Mouse (Mus musculus) fat pad, adult 2 months (tissue): ENCODE measurements at regions not wholly inside any gene's neighbourhood (a gene's known extent, or its start where the extent isn't known, plus 50 kb on each side); places are given as distances from the start of the nearest gene placed in this dataset.
"Not testable (repeated sequence)": the region's sequence is repeated elsewhere in the genome, so short reads cannot be mapped to it uniquely, and the experiment has no call there.

Experiments used
- DNase-seq: peaks from one replicate; pipeline ENCODE4 v3.0.0-alpha.2; 2011; ENCODE audit warnings: low read depth, low spot score; ENCODE audit errors: extremely low read depth

DNA sequence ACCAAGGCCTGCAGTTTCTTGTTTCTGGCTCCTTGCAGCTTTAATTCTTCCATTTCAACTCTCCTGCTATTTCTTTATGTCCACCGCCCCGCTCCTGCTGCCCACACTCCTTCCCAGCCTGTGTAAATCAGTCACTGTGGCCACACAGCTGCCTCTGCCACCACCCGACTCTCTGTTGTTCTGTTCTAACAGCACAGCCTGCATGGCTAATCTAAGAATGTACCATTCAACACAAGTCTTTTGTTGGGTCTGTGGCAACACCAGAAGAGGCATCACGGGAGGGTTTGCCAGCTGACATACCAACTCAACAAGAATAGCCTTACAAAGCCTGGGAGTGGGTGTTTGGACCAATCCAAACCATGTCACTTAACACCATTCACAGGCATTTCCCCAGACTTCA is 264.9 kb upstream of the Pum3 start:
- DNase-seq = peak; percentile 13

- DNase-seq = no peak
Measured at GRCm38 (mm10) chr19:27693706-27694105, 264.1 kb upstream of the Pum3 start.

- no peak for DNase-seq
Measured at GRCm38 (mm10) chr19:27692944-27693343, 263.3 kb upstream of the Pum3 start.

GRCm38 (mm10) chr19:27683426-27683825 is 253.8 kb upstream of the Pum3 start:
- DNase-seq = no peak

DNA sequence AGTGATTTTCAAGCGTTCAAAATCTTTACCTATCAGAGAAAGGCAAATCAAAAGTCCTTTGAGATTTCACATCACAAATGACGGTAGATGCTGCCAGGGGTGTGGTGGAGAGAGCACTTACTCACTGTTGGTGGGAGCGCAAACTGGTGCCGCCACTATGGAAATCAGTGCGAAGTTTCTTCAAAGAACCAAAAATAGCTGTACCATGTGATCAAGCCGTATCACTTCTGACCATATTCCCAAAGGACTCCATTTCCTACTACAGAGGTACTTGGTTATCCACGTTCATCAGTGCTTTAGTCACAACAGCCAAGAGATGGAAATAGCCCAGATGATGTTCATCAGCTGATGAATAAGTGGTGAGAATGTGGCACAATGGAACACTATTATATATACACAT is 249.8 kb upstream of the Pum3 start:
- DNase-seq = no peak

- DNase-seq = no peak
Measured at GRCm38 (mm10) chr19:27672679-27673190, 243.1 kb upstream of the Pum3 start.

DNA sequence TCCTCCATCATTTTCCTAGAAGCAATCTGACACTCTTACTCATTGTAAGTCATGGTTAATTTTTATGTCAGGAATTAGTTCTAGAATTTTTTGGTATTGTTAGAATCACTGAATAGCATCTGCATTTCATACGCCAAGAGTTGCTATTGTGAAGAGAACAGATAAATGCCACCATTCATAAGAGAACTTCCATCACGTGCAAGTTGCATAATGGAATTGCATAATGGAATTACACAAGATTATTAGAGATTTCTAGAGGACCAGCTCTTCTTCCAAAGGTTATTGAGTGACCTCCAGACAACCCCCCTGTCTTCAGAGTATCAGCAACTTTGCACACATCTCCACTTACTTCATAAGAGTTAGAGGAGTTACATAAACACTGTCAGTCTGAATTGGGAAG is 233.7 kb upstream of the Pum3 start:
- peak; percentile 1 for DNase-seq

DNA sequence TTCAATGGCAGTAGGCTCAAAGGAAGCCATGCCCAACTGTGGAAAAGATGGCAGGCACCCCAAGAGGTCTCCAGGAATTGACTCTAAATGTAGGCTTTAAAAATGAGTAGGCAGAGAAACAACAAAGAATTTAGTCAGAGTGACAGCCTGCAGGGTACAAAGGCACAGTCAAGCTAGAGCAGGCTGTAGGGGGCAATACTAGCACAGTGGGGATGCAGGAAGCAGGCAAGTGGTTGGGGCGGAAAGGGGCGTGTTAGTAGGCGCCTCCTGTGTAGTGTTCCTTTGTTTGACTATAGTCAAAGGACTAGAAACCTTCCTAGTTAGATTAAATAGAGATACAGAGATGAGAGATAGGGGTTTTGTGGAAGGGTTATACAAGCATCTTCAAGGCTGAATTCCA is 211.4 kb upstream of the Pum3 start:
- DNase-seq = no peak

- no peak for DNase-seq
Measured at GRCm38 (mm10) chr19:27633105-27633504, 203.5 kb upstream of the Pum3 start.

GRCm38 (mm10) chr19:27627626-27628025 is 198.0 kb upstream of the Pum3 start:
- DNase-seq = no peak

DNA sequence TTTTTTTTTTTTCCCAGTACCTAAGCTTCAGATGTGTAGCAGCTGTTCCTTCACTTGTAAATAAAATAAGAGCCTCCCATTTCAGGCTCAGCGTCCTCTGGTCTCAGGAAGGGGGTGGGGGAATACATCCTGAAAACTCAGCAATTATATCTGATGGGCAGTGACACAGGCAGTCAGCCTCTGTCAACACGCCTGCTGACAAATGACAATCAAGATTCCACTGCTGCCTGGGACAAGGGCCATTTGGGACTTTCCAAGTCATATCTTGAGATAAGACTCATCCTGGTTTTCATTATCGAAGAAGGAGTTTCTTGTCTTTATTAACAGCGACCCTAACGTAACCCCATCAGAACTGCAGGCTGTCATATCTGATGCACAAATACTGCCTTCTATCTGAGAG is 187.9 kb upstream of the Pum3 start:
- no peak for DNase-seq

DNA sequence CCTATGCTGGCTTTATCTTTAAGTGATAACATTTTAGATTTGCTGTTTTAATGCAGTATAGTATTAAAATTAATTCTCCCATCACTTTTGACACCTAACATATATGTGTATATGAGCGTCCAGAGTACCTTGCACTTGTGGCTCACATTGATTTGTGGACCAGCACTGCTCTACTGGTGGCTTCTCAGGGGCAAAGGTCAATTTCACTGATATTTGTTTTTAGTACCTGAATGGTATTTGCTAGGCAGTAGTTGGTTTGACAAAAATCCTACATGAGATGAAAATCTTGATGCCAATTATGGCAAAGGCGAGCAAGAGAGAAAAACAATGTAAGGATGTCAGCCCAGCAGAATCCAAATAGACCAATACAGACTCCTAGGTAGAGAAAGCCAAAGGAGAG is 177.3 kb upstream of the Pum3 start:
- no peak for DNase-seq

GRCm38 (mm10) chr19:27603296-27603695 is 173.7 kb upstream of the Pum3 start:
- DNase-seq = no peak

- DNase-seq = no peak
Measured at GRCm38 (mm10) chr19:27601551-27601950, 171.9 kb upstream of the Pum3 start.

DNA sequence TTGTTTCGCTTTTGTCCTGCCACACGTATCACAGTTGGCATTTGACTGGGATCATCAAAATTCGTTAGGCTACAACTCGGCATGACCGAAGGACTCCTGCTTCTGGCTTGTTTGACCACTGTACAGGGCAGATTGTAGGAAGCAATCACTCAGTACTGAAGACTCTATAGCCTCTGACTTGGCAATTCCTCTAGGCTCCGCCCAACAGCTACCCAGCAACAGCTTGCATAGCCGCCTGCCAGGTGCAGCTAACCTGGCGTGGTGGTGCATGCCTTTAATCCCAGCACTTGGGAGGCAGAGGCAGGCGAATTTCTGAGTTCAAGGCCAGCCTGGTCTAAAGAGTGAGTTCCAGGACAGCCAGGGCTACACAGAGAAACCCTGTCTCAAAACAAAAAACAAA is 170.8 kb upstream of the Pum3 start:
- DNase-seq = not testable (repeated sequence)

GRCm38 (mm10) chr19:27599639-27600308 is 170.1 kb upstream of the Pum3 start:
- no peak for DNase-seq

DNA sequence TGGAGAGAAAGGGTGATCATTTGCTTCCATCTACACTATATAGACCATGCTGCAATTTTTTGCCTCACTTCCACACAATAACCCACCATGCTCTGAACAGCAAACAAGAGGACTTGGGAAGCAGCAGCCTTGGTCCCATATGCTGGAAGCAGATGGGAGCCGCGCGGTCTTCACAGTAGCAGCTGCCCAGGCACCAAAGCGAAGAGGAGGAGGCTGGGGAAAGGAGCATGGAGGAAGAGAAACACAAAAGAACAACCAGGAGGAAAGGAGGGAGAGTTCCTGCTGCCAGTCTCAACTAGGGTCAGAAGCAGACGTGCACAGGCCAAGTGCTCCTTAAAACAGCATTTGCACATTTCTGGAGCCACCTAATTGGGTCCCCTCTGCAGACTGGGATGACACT is 168.7 kb upstream of the Pum3 start:
- DNase-seq = no peak

GRCm38 (mm10) chr19:27585566-27585965 is 155.9 kb upstream of the Pum3 start:
- DNase-seq = no peak

DNA sequence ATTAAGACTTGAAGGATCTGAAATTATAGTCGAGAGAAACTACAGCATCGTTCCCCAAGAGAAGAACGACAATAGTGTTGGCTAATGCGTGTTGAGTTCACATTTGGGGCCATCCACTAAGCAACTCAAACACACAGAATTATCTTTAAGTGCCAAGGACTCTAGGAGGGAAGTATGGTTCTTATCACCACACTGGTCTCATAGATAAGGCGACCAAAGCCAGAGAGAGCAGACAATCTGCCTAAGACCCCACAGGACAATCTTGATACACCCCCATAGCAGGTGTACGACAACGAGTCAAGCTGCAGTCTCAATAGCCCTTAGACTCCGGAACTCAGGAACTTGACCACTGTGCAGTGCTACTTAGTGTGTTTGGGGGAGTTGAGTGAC is 152.5 kb upstream of the Pum3 start:
- DNase-seq = no peak

GRCm38 (mm10) chr19:27581362-27582110 is 151.9 kb upstream of the Pum3 start:
- DNase-seq = no peak

GRCm38 (mm10) chr19:27576478-27576877 is 146.9 kb upstream of the Pum3 start:
- DNase-seq = no peak

DNA sequence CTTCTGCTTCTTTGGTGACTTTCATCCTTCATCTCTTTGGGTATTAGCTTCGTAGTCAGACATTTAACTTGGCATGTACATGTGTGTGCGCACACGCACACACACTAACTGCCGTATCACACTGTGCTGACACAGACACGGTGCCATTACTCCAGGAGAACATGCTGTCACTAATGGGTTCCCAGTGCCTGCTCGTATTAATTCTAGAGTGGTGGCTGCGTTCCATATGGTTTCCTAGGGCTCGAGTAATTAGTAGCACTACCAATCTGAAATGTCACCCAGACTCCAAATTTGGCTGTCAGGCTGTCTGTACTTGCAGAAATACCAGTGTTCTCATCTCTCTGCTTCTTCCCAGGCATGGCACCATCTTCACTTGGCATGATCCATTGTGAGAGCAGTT is 137.3 kb upstream of the Pum3 start:
- DNase-seq = no peak

- no peak for DNase-seq
Measured at GRCm38 (mm10) chr19:27566060-27566459, 136.4 kb upstream of the Pum3 start.
